Comparison of ENCODE assay signal across 10 mouse cellular contexts in genomic region chr10:77900903-77901818, GRCm38 (mm10). TPM values are rescaled to one million over a fixed set of nuclear protein-coding genes. Genes with fewer than 3 reads are reported as not detected.
DNase-seq lines count a peak whose midpoint lies in the region; ATAC-seq lines count a peak whose summit lies in the region.
"Had no signal": no experiment of that assay in that cellular context is flagged by ENCODE, and none has a peak within 500 bp of the region (broad histone marks: within the 10 kb centered on the region; RNA-seq: fewer than 3 reads in every experiment).

No protein-coding gene starts in this region.

- H3K9ac ChIP-seq in lung, embryonic 16.5 days (ENCODE audit: low read length), result peak overlapping the region; percentile 46; the same call in 1 of the 2 replicates
- peak overlapping the region; percentile 75; the same call in 1 of the 2 replicates for H3K9ac ChIP-seq in limb, embryonic 13.5 days
- no peak overlapping the region for H3K9ac ChIP-seq in stomach, embryonic 14.5 days (replicated peaks; ENCODE audit: low read depth, low read length)

- peaks cover 14% of the 10 kb centered on the region for H3K4me1 ChIP-seq in erythroblast, embryonic 14.5 days (ENCODE audit: control insufficient read depth)
- peaks cover 12% of the 10 kb centered on the region for H3K4me1 ChIP-seq in lung, embryonic 16.5 days (replicated peaks; ENCODE audit: control insufficient read depth, insufficient read depth, low read length)
- H3K4me1 ChIP-seq in limb, embryonic 13.5 days, result peaks cover 12% of the 10 kb centered on the region
- H3K4me1 ChIP-seq in stomach, embryonic 14.5 days (ENCODE audit: control insufficient read depth, insufficient read depth, low read length), result no peaks in the 10 kb centered on the region

- H3K27me3 ChIP-seq in erythroblast, embryonic 14.5 days (ENCODE audit: control insufficient read depth), result peaks cover 29% of the 10 kb centered on the region
- H3K27me3 ChIP-seq in lung, embryonic 16.5 days (ENCODE audit: control insufficient read depth, insufficient read depth, low read depth, low read length), result no peaks in the 10 kb centered on the region
- H3K27me3 ChIP-seq in limb, embryonic 13.5 days, result peaks cover 18% of the 10 kb centered on the region
- no peaks in the 10 kb centered on the region for H3K27me3 ChIP-seq in stomach, embryonic 14.5 days (ENCODE audit: control insufficient read depth, insufficient read depth, low read length)

- H3K4me3 ChIP-seq in erythroblast, embryonic 14.5 days (replicated peaks), result peak overlapping the region; percentile 55
- H3K4me3 ChIP-seq in lung, embryonic 16.5 days (ENCODE audit: low read length), result no peak overlapping the region; the same call in 1 of the 2 replicates
- peak overlapping the region; percentile 62 for H3K4me3 ChIP-seq in limb, embryonic 13.5 days
- H3K4me3 ChIP-seq in stomach, embryonic 14.5 days (ENCODE audit: low read depth, low read length), result peak overlapping the region; percentile 49; the same call in 1 of the 2 replicates

- H3K27ac ChIP-seq in lung, embryonic 16.5 days (ENCODE audit: low read length), result no peak overlapping the region
- no peak overlapping the region for H3K27ac ChIP-seq in limb, embryonic 13.5 days
- no peak overlapping the region for H3K27ac ChIP-seq in stomach, embryonic 14.5 days (ENCODE audit: low read length)

- H3K9me3 ChIP-seq in erythroblast, embryonic 14.5 days (ENCODE audit: control insufficient read depth, low read length), result no peaks in the 10 kb centered on the region
- H3K9me3 ChIP-seq in lung, embryonic 16.5 days (ENCODE audit: control insufficient read depth, low read length), result no peaks in the 10 kb centered on the region
- no peaks in the 10 kb centered on the region for H3K9me3 ChIP-seq in limb, embryonic 13.5 days
- no peaks in the 10 kb centered on the region for H3K9me3 ChIP-seq in stomach, embryonic 14.5 days (ENCODE audit: control insufficient read depth, low read depth, low read length)

- peak overlapping the region; percentile 69 for H3K4me2 ChIP-seq in lung, embryonic 16.5 days (ENCODE audit: low read depth, low read length)
- H3K4me2 ChIP-seq in limb, embryonic 13.5 days (replicated peaks), result peak overlapping the region; percentile 83
- H3K4me2 ChIP-seq in stomach, embryonic 14.5 days (replicated peaks; ENCODE audit: low read depth, low read length), result peak overlapping the region; percentile 73; the same call in 1 of the 2 replicates

- no peak for ATAC-seq in erythroblast, adult 5-6 weeks (replicated peaks; ENCODE audit: low FRiP score, poor library complexity, severe bottlenecking)
- no peak for ATAC-seq in lung, embryonic 16.5 days (ENCODE audit: low read depth)
- ATAC-seq in limb, embryonic 13.5 days (ENCODE audit: low FRiP score, low read depth), result no peak
- ATAC-seq in stomach, embryonic 14.5 days (ENCODE audit: insufficient number of reproducible peaks, insufficient read depth, low FRiP score, low read depth), result no peak

- WGBS in lung, embryonic 16.5 days, result 86% methylated on average over 27 of the region's 27 CpGs
- 83% methylated on average over 27 of the region's 27 CpGs for WGBS in limb, embryonic 13.5 days
- WGBS in stomach, embryonic 14.5 days, result 86% methylated on average over 27 of the region's 27 CpGs

- no peak for DNase-seq in lung, postnatal 4 days
- no peak for DNase-seq in thymus, postnatal 0 days (ENCODE audit: low spot score)
- DNase-seq in left cerebral cortex, adult 8-10 months (ENCODE audit: low spot score in 2 of 2), result no peak
- DNase-seq: layer of hippocampus, adult 9-11 months had no signal

- H3K36me3 ChIP-seq in erythroblast, embryonic 14.5 days (ENCODE audit: control insufficient read depth), result peaks cover 2% of the 10 kb centered on the region; the same call in 1 of the 2 replicates
- H3K36me3 ChIP-seq in lung, embryonic 16.5 days (ENCODE audit: control insufficient read depth, insufficient read depth, low read length), result no peaks in the 10 kb centered on the region
- H3K36me3 ChIP-seq in limb, embryonic 13.5 days, result no peaks in the 10 kb centered on the region
- no peaks in the 10 kb centered on the region for H3K36me3 ChIP-seq in stomach, embryonic 14.5 days (ENCODE audit: control insufficient read depth, insufficient read depth, low read length)

RNA-seq across cellular contexts. Expression of gene Lrrc3, which starts 1.2 kb away (rescaled TPM):
- polyA plus RNA-seq in erythroblast, embryonic 14.5 days (2012), result 0.01 TPM in 1 of 2 replicates, not detected in the other
- not detected in 2 replicates for total RNA-seq in erythroblast, adult 5-6 weeks (2015; ENCODE audit: low replicate concordance)
- not detected in 2 replicates for total RNA-seq in erythroblast, adult 5-6 weeks (2017; ENCODE audit: low replicate concordance)
- polyA plus RNA-seq in lung, embryonic 16.5 days (2015; fragmentation: Nextera tagmentation; extraction: Ambion mirVana), result 3.5 and 4.7 TPM in 2 replicates
- polyA plus RNA-seq in limb, embryonic 13.5 days (2015; fragmentation: Nextera tagmentation; extraction: Ambion mirVana), result 4.1 and 4.7 TPM in 2 replicates
- 5.4 and 6.7 TPM in 2 replicates for polyA plus RNA-seq in stomach, embryonic 14.5 days (2014; fragmentation: Nextera tagmentation; extraction: Ambion mirVana)
- 1.2 TPM in 2 replicates for polyA plus RNA-seq in thymus, postnatal 0 days (2015; fragmentation: Nextera tagmentation; extraction: Ambion mirVana)
- total RNA-seq in left cerebral cortex, adult 8-10 months (2022), result 10 to 100 TPM in 3 of 4 experiments, 1 to 10 TPM in 1; 9.3 to 10.8 (median 10.4) TPM

RNA-seq across cellular contexts. Expression of gene Gm3285, which starts 39.4 kb away (rescaled TPM):
- polyA plus RNA-seq in erythroblast, embryonic 14.5 days (2012), result not detected in 2 replicates
- total RNA-seq in erythroblast, adult 5-6 weeks (2015; ENCODE audit: low replicate concordance), result not detected in 2 replicates
- not detected in 2 replicates for total RNA-seq in erythroblast, adult 5-6 weeks (2017; ENCODE audit: low replicate concordance)
- not detected in 2 replicates for polyA plus RNA-seq in lung, embryonic 16.5 days (2015; fragmentation: Nextera tagmentation; extraction: Ambion mirVana)
- not detected in 2 replicates for polyA plus RNA-seq in limb, embryonic 13.5 days (2015; fragmentation: Nextera tagmentation; extraction: Ambion mirVana)
- not detected in 2 replicates for polyA plus RNA-seq in stomach, embryonic 14.5 days (2014; fragmentation: Nextera tagmentation; extraction: Ambion mirVana)
- not detected in 2 replicates for polyA plus RNA-seq in thymus, postnatal 0 days (2015; fragmentation: Nextera tagmentation; extraction: Ambion mirVana)
- total RNA-seq in left cerebral cortex, adult 8-10 months (2022), result not detected
- total RNA-seq: adrenal gland, adult 2 months had no signal
- polyA plus RNA-seq: adrenal gland, adult 2 months had no signal

RNA-seq across cellular contexts. Expression of gene Gm10318, which starts 48.5 kb away (rescaled TPM):
- not detected in 2 replicates for polyA plus RNA-seq in erythroblast, embryonic 14.5 days (2012)
- not detected in 2 replicates for total RNA-seq in erythroblast, adult 5-6 weeks (2015; ENCODE audit: low replicate concordance)
- total RNA-seq in erythroblast, adult 5-6 weeks (2017; ENCODE audit: low replicate concordance), result not detected in 2 replicates
- not detected in 2 replicates for polyA plus RNA-seq in lung, embryonic 16.5 days (2015; fragmentation: Nextera tagmentation; extraction: Ambion mirVana)
- polyA plus RNA-seq in limb, embryonic 13.5 days (2015; fragmentation: Nextera tagmentation; extraction: Ambion mirVana), result not detected in 2 replicates
- polyA plus RNA-seq in stomach, embryonic 14.5 days (2014; fragmentation: Nextera tagmentation; extraction: Ambion mirVana), result not detected in 2 replicates
- not detected in 2 replicates for polyA plus RNA-seq in thymus, postnatal 0 days (2015; fragmentation: Nextera tagmentation; extraction: Ambion mirVana)
- not detected for total RNA-seq in left cerebral cortex, adult 8-10 months (2022)
- total RNA-seq: adrenal gland, adult 2 months had no signal
- polyA plus RNA-seq: adrenal gland, adult 2 months had no signal

RNA-seq across cellular contexts. Expression of gene Gm36176, which starts 54.6 kb away (rescaled TPM):
- not detected in 2 replicates for polyA plus RNA-seq in erythroblast, embryonic 14.5 days (2012)
- not detected in 2 replicates for total RNA-seq in erythroblast, adult 5-6 weeks (2015; ENCODE audit: low replicate concordance)
- total RNA-seq in erythroblast, adult 5-6 weeks (2017; ENCODE audit: low replicate concordance), result not detected in 2 replicates
- not detected in 2 replicates for polyA plus RNA-seq in lung, embryonic 16.5 days (2015; fragmentation: Nextera tagmentation; extraction: Ambion mirVana)
- not detected in 2 replicates for polyA plus RNA-seq in limb, embryonic 13.5 days (2015; fragmentation: Nextera tagmentation; extraction: Ambion mirVana)
- polyA plus RNA-seq in stomach, embryonic 14.5 days (2014; fragmentation: Nextera tagmentation; extraction: Ambion mirVana), result not detected in 2 replicates
- polyA plus RNA-seq in thymus, postnatal 0 days (2015; fragmentation: Nextera tagmentation; extraction: Ambion mirVana), result not detected in 2 replicates
- total RNA-seq in left cerebral cortex, adult 8-10 months (2022), result not detected
- total RNA-seq: adrenal gland, adult 2 months had no signal
- polyA plus RNA-seq: adrenal gland, adult 2 months had no signal
